Mouse (Mus musculus) heart, postnatal 14 days (tissue): ENCODE results near the gene Gm37240. TPM values are rescaled to one million over a fixed set of nuclear protein-coding genes. Genes with fewer than 3 reads are reported as not detected.

Experiments
- DNase-seq, 2 experiments: peaks; one replicate each; pipeline ENCODE4 v3.0.0; 2021 to 2022
- intact Hi-C: fragments of 180-260 bp; cut with DNase I; formaldehyde crosslinking; loops from one replicate; pipeline ENCODE4 v1.15.1; 2025
- total RNA-seq, 2 experiments: library from RNA; stranded (reverse); gene quantifications; 2 replicates each; pipeline ENCODE4 v1.2.3; 2021

Gm37240 gene
- total RNA-seq, 2 experiments from 2014 or later: 39.0 to 42.7 TPM

GRCm38 (mm10) chr3:85465283-85466025, 421.9 kb downstream of the Gm37240 start:
- intact Hi-C loops: no loop called here
- DNase-seq: no peak

- no peak for DNase-seq
- intact Hi-C loops: no loop called here
These were observed 427.3 kb downstream of the Gm37240 start for GRCm38 (mm10) chr3:85460021-85460420.

GRCm38 (mm10) chr3:85456983-85457382, 430.3 kb downstream of the Gm37240 start:
- intact Hi-C loops: no loop called here
- DNase-seq: no peak

- intact Hi-C loops: no loop called here
These were observed 431.9 kb downstream of the Gm37240 start for GRCm38 (mm10) chr3:85455453-85455852.

GRCm38 (mm10) chr3:85454001-85454400, 433.3 kb downstream of the Gm37240 start:
- no peak for DNase-seq
- intact Hi-C loops: no loop called here

More at GRCm38 (mm10) chr3:85455453-85455852, 431.9 kb downstream of the Gm37240 start:
- no peak for DNase-seq

- no peak for DNase-seq
- intact Hi-C loops: no loop called here
These were observed 437.9 kb downstream of the Gm37240 start for GRCm38 (mm10) chr3:85449461-85449860.

- intact Hi-C loops: no loop called here
These were observed 444.5 kb downstream of the Gm37240 start for GRCm38 (mm10) chr3:85442781-85443180.

GRCm38 (mm10) chr3:85442261-85442660, 445.1 kb downstream of the Gm37240 start:
- intact Hi-C loops: no loop called here
- DNase-seq: no peak

More at GRCm38 (mm10) chr3:85442781-85443180, 444.5 kb downstream of the Gm37240 start:
- no peak for DNase-seq

GRCm38 (mm10) chr3:85435406-85435805, 451.9 kb downstream of the Gm37240 start:
- intact Hi-C loops: no loop called here
- DNase-seq: no peak

GRCm38 (mm10) chr3:85431208-85431607, 456.1 kb downstream of the Gm37240 start:
- intact Hi-C loops: no loop called here

GRCm38 (mm10) chr3:85423376-85423997, 463.8 kb downstream of the Gm37240 start:
- intact Hi-C loops: no loop called here
- no peak for DNase-seq

More at GRCm38 (mm10) chr3:85431208-85431607, 456.1 kb downstream of the Gm37240 start:
- no peak for DNase-seq

- intact Hi-C loops: no loop called here
- DNase-seq: no peak
These were observed 465.9 kb downstream of the Gm37240 start for GRCm38 (mm10) chr3:85421403-85421802.

- DNase-seq: no peak
- intact Hi-C loops: no loop called here
These were observed 469.7 kb downstream of the Gm37240 start for GRCm38 (mm10) chr3:85417663-85418062.

- DNase-seq: no peak
- intact Hi-C loops: no loop called here
These were observed 488.5 kb downstream of the Gm37240 start for GRCm38 (mm10) chr3:85398841-85399240.

- no peak for DNase-seq
- intact Hi-C loops: no loop called here
These were observed 488.9 kb downstream of the Gm37240 start for GRCm38 (mm10) chr3:85398483-85398835.

- intact Hi-C loops: no loop called here
- no peak for DNase-seq
These were observed 489.4 kb downstream of the Gm37240 start for GRCm38 (mm10) chr3:85397816-85398482.

- intact Hi-C loops: no loop called here
- DNase-seq: no peak
These were observed 493.9 kb downstream of the Gm37240 start for GRCm38 (mm10) chr3:85393395-85393794.

GRCm38 (mm10) chr3:85391756-85392155, 495.6 kb downstream of the Gm37240 start:
- intact Hi-C loops: no loop called here
- DNase-seq: no peak

GRCm38 (mm10) chr3:85391111-85391510, 496.2 kb downstream of the Gm37240 start:
- no peak for DNase-seq
- intact Hi-C loops: no loop called here

GRCm38 (mm10) chr3:85385371-85385770, 501.9 kb downstream of the Gm37240 start:
- no peak for DNase-seq
- intact Hi-C loops: no loop called here

- intact Hi-C loops: no loop called here
- DNase-seq: no peak
These were observed 504.0 kb downstream of the Gm37240 start for GRCm38 (mm10) chr3:85383330-85383729.
